Mouse (Mus musculus) left cerebral cortex, postnatal 36 days (tissue): ENCODE results near the gene App. TPM values are rescaled to one million over a fixed set of nuclear protein-coding genes. Genes with fewer than 3 reads are reported as not detected.

Source experiments
- DNase-seq, 2 experiments: peaks; one replicate each; pipeline ENCODE4 v3.0.0; 2021 to 2022; ENCODE audit warnings: low spot score in 2 of 2, mixed read lengths in 1 of 2
- intact Hi-C: fragments of 180-260 bp; cut with DNase I; formaldehyde crosslinking; loops from one replicate; pipeline ENCODE4 v1.15.1; 2025
- total RNA-seq, 2 experiments: library from RNA; stranded (reverse); gene quantifications; 2 replicates each; pipeline ENCODE4 v1.2.3; 2021

Gene App
- total RNA-seq, 2 experiments from 2014 or later: 1,397 to 1,549 TPM

DNA sequence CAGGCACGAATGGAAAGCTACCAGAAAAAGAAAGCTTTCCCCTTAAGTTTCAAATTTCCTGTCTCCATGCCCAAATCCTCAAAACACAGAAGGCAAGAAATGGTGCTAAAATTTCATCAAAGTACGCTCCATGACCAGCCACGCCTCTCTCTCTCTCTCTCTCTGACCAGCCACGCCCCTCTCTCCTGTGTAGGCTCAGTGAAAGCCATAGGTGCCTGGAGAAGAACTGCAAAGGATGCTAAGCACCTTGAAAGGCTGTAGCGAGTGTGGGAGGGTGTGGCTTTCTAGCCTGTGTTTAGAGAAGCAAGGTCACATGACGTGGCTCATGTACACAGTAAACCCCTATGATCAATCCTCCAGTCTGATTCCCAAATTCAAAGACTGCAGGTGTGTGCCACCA, 126.3 kb downstream of the App start:
- no peak for DNase-seq
- intact Hi-C loops: loop anchor here (10.0 kb wide), 1 partner anchor 627 kb away; no protein-coding TSS in a partner anchor

DNA sequence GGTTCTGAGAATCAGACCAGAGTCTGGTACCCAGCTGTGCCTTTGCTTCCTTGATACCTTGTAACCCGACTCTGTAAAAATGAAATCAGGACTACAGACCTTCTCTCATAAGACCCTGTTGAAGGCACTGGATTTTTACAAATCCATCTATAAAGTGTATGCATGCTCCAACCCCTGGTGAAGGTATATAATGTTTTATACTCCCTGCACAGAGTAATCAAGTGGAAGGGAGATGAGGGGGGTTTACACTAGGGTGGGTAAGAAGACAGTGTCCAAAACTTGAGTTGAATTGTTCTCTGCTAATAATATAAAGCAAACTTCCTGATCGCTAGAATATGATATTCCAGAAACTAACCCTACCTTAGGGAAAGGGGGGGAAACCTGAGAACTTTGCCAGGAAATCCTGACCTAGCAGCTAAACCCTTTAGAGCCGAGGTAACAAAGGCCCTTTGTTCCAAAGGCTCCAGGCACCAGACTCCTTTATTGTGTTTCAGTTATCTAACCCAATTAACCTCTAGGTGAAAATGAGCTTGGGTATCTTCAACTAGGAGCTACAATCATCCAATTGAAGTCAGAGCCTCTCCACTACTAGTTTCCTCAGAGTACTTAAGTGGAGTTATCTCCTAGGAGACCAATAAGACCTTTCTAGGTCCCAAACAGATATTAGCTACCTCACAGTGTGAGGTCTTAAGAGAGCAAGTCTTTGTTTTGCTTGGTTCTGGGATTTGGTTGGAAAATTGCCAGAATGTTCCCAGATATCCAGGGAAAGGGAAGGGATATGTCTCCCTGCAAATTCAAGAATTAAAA, 132.2 kb downstream of the App start:
- no peak for DNase-seq
- intact Hi-C loops: loop anchor here (10.0 kb wide), 1 partner anchor 633 kb away; no protein-coding TSS in a partner anchor

DNA sequence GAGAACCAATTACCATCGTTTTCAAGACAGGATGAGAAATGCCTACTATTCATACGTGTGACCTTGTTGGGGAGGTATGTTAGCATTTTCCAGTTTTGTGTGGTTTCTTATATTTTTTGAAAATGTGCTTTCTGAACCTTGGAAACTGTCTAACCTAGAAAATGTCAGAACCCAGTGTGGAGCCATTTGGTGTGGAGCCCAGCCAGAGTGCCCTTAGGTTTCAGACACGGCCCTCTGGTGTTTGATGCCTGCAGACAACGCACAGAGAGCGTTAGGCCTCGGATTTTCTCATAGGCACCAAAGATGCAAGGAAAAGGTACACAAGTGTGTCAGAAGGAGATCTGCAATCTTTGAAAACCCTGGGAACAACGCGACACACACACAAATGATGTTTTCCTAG, 134.8 kb downstream of the App start:
- no peak for DNase-seq
- intact Hi-C loops: no loop called here

DNA sequence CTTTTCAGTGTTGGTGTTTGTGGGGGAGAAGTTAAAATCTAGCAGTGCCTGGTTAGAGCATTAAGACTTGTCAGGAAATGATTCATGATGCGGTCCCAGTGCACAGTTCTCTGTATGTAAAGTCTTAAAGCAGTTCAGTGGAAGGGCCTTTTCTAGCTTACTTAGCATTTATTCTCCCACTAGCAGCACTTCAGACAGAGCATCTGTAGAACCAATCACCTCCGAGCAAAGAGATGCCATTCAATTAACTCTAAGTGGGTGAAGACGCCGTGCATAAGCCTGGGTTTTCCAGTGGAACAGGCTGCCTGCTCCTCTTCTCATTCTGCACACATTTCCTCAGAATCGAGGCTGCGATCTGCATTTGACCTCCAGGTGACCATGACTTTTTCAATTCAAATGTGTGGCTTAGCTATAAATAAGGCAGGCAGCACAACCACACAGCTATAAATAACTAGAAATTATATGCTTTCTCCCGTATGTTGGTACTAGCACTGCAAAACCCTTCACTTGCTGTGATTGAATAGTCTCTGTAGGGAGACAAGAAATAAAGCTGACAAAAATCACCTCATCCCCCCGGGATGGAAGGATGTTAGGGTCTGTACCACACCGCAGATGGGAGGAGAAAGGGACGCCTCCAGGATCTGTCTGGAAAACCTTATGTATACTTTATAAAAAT, 135.5 kb downstream of the App start:
- intact Hi-C loops: no loop called here
- no peak for DNase-seq

DNA sequence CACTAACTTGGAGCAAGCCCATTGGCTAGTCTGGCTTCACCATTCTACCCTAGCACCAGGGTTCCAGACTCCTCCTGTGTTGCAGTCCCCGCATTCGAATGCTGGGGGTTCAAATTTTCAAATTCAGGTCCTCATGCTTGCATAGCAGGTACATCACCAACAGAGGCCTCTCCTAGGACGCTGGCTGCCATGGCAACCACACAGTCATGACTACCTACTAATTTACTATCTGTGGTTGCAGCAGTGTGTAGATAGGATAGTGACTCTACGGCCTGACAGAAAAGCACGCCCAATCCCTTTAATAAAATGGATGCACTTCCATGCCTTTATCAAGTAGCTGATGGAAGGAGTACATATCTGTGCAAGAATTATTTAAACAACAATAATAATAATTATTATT, 137.8 kb downstream of the App start:
- intact Hi-C loops: no loop called here
- DNase-seq: no peak

DNA sequence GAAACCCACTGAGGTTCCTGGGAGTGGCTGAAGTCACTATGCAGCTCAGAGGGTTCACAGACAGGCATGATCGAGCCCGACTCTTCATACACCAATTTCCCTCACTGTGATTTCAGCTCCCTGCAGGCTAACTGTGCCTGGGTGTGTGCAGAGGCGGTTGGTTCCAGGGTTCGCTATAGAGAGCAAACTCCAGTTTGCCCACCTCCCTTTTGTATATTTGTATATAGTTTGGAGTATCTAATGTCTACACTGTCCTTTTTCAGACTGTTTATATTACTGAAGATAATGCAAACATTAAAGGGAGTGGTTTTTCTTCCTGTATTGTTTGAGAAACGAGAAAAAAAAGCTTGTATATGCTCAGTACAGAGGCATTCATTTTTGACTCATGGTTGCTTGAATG, 139.8 kb downstream of the App start:
- intact Hi-C loops: no loop called here
- no peak for DNase-seq

DNA sequence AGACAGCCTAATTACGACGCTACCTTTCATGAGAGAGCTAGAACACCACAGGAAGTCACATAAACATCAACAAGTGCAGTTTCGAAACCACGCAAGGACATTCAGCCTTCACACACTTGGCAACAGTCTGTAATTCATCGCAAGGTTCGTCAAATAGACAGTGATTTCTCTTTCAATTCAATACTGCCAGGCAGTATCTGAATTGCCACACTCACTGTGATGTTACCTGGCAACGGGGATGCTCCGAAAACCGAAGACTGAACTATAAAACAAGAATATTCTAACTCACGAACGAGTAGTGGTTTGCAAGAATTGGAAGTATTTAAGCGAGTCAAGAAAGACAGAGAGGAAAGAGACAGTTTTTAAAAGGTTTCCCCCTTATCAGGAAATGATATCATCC, 142.8 kb downstream of the App start:
- intact Hi-C loops: no loop called here

DNA sequence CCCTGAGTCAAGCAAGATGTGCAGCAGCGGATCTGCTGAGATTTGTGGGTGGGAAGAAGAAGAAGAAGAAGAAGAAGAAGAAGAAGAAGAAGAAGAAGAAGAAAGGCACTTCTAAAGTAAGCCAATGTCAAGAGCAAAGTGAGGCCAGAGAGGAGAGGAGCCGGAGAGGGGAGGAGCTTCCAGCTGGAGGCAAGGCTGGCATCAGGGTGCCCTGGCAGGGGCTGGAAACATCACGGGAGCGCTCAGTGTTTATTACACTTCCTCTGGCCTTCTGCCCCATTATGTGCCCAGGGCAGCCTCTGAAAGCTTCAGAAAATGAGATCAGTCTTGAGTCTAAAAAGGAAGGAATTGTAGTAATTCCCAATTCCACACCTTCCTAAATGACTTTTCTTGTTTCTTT, 145.2 kb downstream of the App start:
- DNase-seq: no peak
- intact Hi-C loops: no loop called here

More for the DNA sequence above, 142.8 kb downstream of the App start:
- DNase-seq: no peak

DNA sequence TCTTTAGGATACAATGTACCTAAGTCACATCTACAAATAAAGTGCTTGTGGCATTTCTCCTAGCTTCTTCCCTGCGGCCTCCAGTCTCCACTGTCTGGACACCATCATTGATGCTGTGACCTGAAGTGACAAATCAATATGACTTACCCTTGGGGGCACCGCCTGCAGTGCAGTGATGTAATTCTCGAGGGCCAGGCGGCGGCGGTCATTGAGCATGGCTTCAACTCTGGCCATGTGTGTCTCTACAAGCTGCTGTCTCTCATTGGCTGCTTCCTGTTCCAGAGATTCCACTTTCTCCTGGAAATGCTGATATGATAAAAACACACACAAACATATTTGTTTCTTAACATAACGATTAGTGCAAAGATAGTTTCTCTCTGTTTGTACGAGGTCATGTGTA, 148.9 kb downstream of the App start:
- intact Hi-C loops: no loop called here
- no peak for DNase-seq

DNA sequence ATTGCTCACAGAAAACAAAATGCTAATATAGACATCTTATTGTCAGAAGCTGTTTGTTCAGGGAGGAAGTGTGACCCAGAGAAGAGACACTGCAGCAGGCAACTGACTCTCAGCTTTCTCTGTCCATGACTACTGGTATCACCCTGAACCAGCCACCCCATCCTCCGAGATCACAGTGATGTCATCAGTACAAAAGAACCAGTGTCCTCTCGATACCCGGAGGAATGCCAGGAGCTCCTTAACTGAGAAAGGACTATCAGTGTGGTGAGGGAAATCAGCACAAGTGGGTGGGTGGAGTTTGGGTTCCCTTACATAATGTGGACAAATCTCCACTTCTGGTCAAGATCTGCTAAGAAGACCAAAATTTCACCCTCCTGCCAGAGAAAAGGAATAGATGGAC, 150.5 kb downstream of the App start:
- intact Hi-C loops: no loop called here
- DNase-seq: no peak

DNA sequence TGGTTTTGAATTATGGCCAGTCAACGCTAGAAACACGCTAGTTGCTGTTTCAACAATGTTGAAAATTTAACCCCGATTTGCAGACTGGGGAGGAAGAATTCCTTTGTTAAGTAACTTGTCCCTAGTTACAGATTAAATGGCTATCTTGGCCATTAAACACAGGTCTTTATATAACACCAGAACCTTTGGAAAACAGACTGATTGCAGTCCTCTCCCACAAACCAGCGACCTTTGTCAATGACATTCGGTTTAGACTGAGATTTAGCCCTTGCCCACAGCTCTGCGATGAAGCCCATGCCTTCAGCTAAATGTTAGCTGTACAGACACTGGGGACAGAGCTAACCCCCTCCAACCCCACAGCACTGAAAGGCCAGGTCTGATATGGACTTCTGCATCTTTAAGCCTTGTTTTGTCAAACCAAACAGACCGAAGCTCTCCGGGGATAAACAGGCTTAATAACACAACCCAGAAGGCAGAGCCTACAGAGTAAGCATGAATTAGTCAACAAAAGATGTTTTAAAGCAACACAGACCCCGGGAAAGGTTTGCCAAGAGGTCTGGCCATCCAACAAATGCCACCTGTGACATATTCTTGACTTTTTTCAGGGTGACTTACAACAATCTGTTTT, 152.8 kb downstream of the App start:
- intact Hi-C loops: no loop called here
- DNase-seq: no peak

DNA sequence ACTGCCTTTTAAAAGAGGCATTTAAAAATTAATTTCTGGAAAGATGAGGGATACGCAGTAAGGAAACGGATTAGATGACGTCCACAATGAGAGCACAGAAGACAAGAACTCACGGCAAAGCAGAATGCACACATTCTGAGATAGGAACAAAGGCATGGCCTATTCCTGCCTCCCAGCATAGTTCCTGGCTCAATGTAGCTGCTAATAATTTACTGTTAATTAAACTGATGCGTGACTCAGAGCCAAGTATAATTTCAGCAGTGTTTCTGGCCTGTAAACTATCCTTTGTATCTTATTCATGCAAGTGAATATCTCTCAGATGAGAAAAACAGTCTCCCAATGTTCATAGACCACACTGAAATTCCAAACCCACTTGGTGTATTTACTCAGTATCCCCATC, 154.3 kb downstream of the App start:
- DNase-seq: no peak
- intact Hi-C loops: no loop called here

DNA sequence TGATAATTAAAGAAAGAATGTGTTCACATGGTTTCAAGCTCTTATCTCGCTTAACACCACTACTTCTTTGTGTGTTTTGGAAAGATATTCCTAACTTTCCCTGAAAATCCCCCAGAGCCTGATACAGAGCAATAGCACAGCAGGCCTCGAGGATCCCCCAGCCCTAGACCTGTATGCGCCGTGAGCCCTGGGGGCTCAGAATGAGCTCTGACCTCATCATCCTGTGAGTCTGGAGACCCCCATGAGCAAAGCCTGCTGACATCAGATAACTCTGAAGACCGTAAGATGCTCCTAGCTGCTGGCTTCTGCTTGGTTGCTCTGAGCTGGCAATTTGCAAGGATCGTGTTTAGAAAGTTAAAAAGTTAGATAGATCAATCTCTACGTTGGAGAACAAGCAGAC, 155.7 kb downstream of the App start:
- intact Hi-C loops: no loop called here
- no peak for DNase-seq

DNA sequence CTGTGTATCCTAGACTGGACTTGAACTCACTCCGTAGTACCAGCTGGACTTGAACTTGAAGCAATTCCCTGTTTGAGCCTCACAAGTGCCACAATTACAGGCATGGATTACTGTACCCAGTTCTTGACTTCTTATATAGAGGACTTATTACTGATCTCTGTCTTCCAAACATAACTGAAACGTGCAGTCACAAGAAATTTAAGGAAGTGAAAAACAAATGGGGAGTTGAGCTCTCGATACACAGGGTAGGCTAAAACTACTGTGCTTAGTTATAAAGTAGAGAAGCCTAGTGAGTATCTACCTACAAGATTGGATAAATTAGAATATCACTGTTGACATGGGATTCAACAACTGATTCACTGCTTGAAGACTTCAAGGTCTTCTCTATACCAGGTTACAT, 160.9 kb downstream of the App start:
- no peak for DNase-seq
- intact Hi-C loops: no loop called here

DNA sequence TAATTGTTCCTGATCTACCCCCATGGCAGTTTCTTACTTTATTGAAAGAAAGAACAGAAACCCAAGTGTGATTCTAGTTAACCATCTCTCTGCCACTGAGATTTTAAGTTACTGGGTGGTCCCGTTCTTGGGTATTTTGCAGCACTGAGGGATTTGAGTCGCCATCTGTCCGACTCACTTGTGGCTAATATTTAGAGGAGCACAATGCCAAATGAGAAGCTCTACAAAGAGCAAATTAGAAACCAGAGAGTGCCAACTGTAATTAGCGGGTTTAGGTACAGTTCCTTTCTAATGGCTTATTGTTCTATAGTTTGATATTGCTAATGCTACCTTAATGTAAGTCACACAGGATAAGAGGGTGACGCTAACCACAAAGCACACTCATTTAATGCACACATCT, 161.4 kb downstream of the App start:
- intact Hi-C loops: no loop called here

DNA sequence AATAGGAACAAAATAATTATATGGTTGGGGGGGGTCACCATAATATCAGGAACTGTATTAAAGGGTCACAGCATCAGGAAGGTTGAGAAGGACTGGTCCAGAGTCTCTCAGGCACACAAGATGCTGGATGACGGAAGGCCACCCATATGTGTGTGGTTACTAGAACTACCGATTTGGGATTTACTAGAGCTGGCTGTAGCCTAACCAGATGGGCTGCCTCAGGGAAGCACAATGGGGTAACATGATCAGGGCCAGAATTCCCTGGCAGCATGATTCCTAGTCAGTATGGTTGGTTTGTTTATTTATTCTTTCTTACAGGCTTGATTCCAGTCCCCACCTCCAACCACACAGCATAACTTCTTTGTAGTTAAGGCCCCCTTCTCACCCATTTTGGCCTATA, 162.9 kb downstream of the App start:
- DNase-seq: no peak
- intact Hi-C loops: no loop called here

More for the DNA sequence above, 161.4 kb downstream of the App start:
- DNase-seq: no peak

DNA sequence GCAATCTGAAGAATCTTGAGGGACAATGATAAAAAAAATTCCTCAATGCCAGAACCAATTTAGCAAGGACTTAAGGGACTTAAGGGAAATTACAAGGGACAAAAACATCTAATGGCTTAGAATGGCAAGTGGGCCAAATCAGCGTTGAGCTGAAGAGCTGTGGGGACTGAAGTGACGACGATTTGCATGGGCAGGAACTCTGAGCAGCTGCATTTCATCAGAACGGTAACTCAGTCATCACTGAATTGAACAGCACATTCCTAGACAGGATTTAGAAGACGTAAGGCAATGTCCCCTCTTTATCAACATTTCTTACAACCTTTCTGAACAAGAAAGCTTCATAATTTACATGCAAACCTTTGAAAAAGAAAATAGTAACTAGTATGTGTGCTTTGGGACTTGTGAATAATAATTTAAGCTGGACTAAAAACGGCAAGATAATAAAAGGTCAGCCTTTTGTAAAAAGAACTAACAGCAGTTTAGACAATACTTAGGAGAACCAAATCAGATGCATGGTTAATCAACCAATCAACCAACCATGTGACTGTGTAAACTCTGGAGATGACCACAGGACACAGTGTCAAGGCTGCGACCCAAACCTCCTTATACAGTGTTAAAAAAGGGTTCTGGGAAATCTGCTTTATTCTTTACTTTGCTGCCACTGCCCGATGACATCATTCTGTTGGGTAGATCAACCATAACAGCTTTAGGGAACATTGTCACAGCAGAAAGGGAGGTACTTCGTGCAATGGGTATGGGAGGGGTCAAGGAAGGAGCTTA, 164.5 kb downstream of the App start:
- intact Hi-C loops: no loop called here
- DNase-seq: no peak

DNA sequence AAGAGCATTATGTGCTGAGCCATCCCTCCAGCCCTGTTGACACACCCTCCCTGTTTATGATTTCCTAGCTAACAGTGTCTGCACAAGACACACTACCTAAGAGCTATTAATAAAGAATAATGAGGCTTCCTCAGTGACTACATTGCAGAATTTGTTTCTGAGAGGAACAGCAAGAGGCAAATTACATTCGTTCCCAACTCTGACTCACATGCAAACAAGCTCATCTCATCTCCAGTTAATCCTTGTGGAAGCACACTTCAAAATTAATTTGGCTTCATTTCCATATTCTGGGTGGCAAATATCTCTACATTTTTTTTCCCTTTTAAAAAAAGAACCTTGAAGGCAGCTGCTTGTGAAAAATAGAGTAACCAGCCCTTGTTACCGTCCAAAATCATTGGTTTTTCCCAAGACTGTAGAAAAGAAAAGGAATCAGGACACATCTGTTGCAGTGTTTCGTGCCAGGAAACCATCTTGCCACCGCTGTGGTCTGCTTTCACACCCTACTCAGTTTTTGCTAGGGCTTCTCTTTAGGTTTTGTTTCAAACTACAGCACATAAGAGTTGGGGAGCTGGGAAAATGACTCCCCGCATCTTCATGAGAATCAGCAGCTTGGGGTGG, 171.5 kb downstream of the App start:
- intact Hi-C loops: loop anchor here (5.0 kb wide), 1 partner anchor 35 kb away; no protein-coding TSS in a partner anchor
- peak; percentile 77 to 84 for DNase-seq

DNA sequence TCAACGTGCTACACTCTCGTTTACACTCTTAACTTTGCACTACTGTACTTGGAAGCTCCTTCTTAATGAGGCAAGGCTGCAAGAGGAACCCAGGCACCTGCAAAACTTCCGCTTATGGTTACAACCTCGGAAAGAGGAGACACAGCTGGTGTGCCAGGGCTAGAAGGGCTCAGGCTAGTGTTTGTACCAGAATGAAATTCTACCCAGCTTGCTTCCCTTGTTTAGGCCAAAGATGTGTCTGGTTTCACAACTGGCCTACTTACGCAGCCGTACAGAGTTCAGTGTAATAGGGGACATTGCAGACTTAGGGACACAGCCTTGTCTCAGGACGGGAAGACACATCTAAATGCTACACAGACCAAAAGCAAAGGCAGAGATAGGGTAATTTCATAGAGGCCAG, 173.3 kb downstream of the App start:
- intact Hi-C loops: loop anchor here (5.0 kb wide), 1 partner anchor 33 kb away; no protein-coding TSS in a partner anchor

DNA sequence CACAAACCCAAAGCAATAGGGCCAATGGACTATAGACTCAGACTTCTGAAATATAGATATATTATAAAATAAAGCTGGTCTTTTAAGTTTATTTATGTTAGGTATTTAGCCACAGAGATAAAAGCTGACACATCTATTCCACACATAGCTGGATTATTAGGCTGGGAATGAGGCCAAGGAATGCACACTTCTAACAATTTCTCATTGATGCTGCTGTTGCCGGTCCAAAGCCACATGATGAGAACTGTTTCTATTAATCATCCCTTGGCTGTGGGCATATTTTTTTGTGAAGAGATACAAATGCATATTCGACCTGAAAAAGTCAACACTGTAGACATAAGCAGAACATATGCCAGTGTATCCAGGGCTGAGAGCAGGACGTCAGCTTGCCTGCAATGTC, 176.0 kb downstream of the App start:
- DNase-seq: no peak
- intact Hi-C loops: no loop called here

More for the DNA sequence above, 173.3 kb downstream of the App start:
- DNase-seq: no peak
